Mouse (Mus musculus) midbrain, embryonic 10.5 days (tissue): ENCODE measurements around the gene Abhd17b. TPM values are rescaled to one million over a fixed set of nuclear protein-coding genes. Genes with fewer than 3 reads are reported as not detected.
"Not testable (repeated sequence)": the region's sequence is repeated elsewhere in the genome, so short reads cannot be mapped to it uniquely, and the experiment has no call there.

ENCODE experiments used
- DNase-seq: peaks from one replicate; pipeline ENCODE4 v3.0.0-alpha.2; 2017; ENCODE audit warnings: low spot score
- H3K27ac ChIP-seq: fragments of 300-500 bp; sonication (generic); replicated peaks from 2 replicates; pipeline ENCODE4 v1.5.1; 2016; ENCODE audit warnings: mild to moderate bottlenecking
- H3K27me3 ChIP-seq: fragments of 300-500 bp; sonication (generic); 2 replicates; pipeline ENCODE4 v1.6.1; 2016; ENCODE audit warnings: low read depth, mild to moderate bottlenecking; ENCODE audit not compliant: poor library complexity, severe bottlenecking
- H3K36me3 ChIP-seq: fragments of 300-500 bp; sonication (generic); 2 replicates; pipeline ENCODE4 v1.6.1; 2016; ENCODE audit warnings: mild to moderate bottlenecking, moderate library complexity
- H3K4me1 ChIP-seq: fragments of 300-500 bp; sonication (generic); 2 replicates; pipeline ENCODE4 v1.6.1; 2016
- H3K4me3 ChIP-seq: fragments of 300-500 bp; sonication (generic); 2 replicates; pipeline ENCODE4 v1.5.1; 2016; ENCODE audit warnings: mild to moderate bottlenecking, moderate library complexity
- H3K9me3 ChIP-seq: fragments of 300-500 bp; sonication (generic); replicated peaks from 2 replicates; pipeline ENCODE4 v1.6.1; 2016; ENCODE audit warnings: mild to moderate bottlenecking
- WGBS: fragments of 180-500 bp; shearing (Covaris S2); methylation state at CpG from one replicate; pipeline ENCODE4 v1.1.7; 2016; 5-methylcytosine and 5-hydroxymethylcytosine counted together
- polyA plus RNA-seq: library from polyadenylated mRNA; unstranded; fragments of >200 nt; fragmentation: Nextera tagmentation; extraction: Ambion mirVana; gene quantifications from 2 replicates; pipeline ENCODE4 v1.2.1, GENCODE M21; 2016

Gene Abhd17b
- 36.4 and 38.2 TPM in 2 replicates for polyA plus RNA-seq

- peaks cover 8% of the 10 kb centered on the region for H3K36me3 ChIP-seq
- H3K4me3 ChIP-seq, result peak within 1 kb of the TSS; percentile 94
- under 1% methylated on average over 96 of the region's 105 CpGs for WGBS
- H3K9me3 ChIP-seq, result no peaks in the 10 kb centered on the region
- DNase-seq, result peak; percentile 73
- H3K27me3 ChIP-seq, result no peaks in the 10 kb centered on the region
- H3K4me1 ChIP-seq, result peaks cover 37% of the 10 kb centered on the region
- peak within 1 kb of the TSS; percentile 99 for H3K27ac ChIP-seq
Observed at GRCm38 (mm10) chr19:21653172-21653981, at the start of gene Abhd17b. Gene Abhd17b (plus strand): TSS chr19:21653185.

- H3K9me3 ChIP-seq, result 0 out of 2 replicates have a peak, but pooled peaks cover 3% of the 10 kb centered on the region
- no peak for DNase-seq
- H3K4me1 ChIP-seq, result peaks cover 16% of the 10 kb centered on the region
- H3K36me3 ChIP-seq, result no peaks in the 10 kb centered on the region; the same call in none of the 2 replicates
- H3K27ac ChIP-seq, result no peak overlapping the region
- 75% methylated on average over 3 of the region's 3 CpGs for WGBS
- no peaks in the 10 kb centered on the region for H3K27me3 ChIP-seq
- no peak overlapping the region for H3K4me3 ChIP-seq
Observed at GRCm38 (mm10) chr19:21603836-21604235, 49.1 kb upstream of the Abhd17b start.

GRCm38 (mm10) chr19:21605294-21605693 lies 47.7 kb upstream of the Abhd17b start:
- Histone ChIP-seq H3K4me1 (peaks cover 10% of the 10 kb centered on the region), H3K27ac (no peak overlapping the region), H3K9me3 (0 out of 2 replicates have a peak, but pooled peaks cover 3% of the 10 kb centered on the region), H3K4me3 (no peak overlapping the region), H3K27me3 (no peaks in the 10 kb centered on the region), H3K36me3 (no peaks in the 10 kb centered on the region; the same call in none of the 2 replicates)
- WGBS, result 94% methylated on average over 3 of the region's 3 CpGs
- no peak for DNase-seq

GRCm38 (mm10) chr19:21610240-21610639 lies 42.7 kb upstream of the Abhd17b start:
- Histone ChIP-seq H3K27me3 (no peaks in the 10 kb centered on the region), H3K9me3 (no peaks in the 10 kb centered on the region), H3K36me3 (no peaks in the 10 kb centered on the region), H3K27ac (no peak overlapping the region), H3K4me3 (no peak overlapping the region), H3K4me1 (peaks cover 20% of the 10 kb centered on the region)
- DNase-seq, result no peak
- WGBS, result 83% methylated on average over 6 of the region's 6 CpGs

- no peaks in the 10 kb centered on the region for H3K27me3 ChIP-seq
- 0 out of 2 replicates have a peak overlapping the region, but pooled peaks have one; percentile 42 for H3K27ac ChIP-seq
- WGBS, result 22% methylated on average over 6 of the region's 6 CpGs
- H3K9me3 ChIP-seq, result no peaks in the 10 kb centered on the region
- H3K4me1 ChIP-seq, result peaks cover 20% of the 10 kb centered on the region
- DNase-seq, result no peak
- H3K4me3 ChIP-seq, result 0 out of 2 replicates have a peak overlapping the region, but pooled peaks have one; percentile 1
- H3K36me3 ChIP-seq, result no peaks in the 10 kb centered on the region
Observed at GRCm38 (mm10) chr19:21611297-21611696, 41.7 kb upstream of the Abhd17b start.

- 0 out of 2 replicates have a peak overlapping the region, but pooled peaks have one; percentile 1 for H3K4me3 ChIP-seq
- peak overlapping the region; percentile 42 for H3K27ac ChIP-seq
- H3K36me3 ChIP-seq, result no peaks in the 10 kb centered on the region
- no peaks in the 10 kb centered on the region for H3K27me3 ChIP-seq
- no peaks in the 10 kb centered on the region for H3K9me3 ChIP-seq
- peaks cover 20% of the 10 kb centered on the region for H3K4me1 ChIP-seq
- 72% methylated on average over 9 of the region's 9 CpGs for WGBS
- DNase-seq, result no peak
Observed at GRCm38 (mm10) chr19:21611725-21612575, 41.0 kb upstream of the Abhd17b start.

GRCm38 (mm10) chr19:21615801-21616200 lies 37.2 kb upstream of the Abhd17b start:
- Histone ChIP-seq H3K4me3 (no peak overlapping the region), H3K9me3 (no peaks in the 10 kb centered on the region), H3K27ac (no peak overlapping the region), H3K27me3 (no peaks in the 10 kb centered on the region), H3K36me3 (peaks cover 10% of the 10 kb centered on the region; the same call in 1 of the 2 replicates), H3K4me1 (peaks cover 15% of the 10 kb centered on the region)
- WGBS, result 93% methylated on average over 3 of the region's 3 CpGs
- DNase-seq, result no peak

- WGBS, result 91% methylated on average over 3 of the region's 3 CpGs
- H3K4me1 ChIP-seq, result no peaks in the 10 kb centered on the region
- no peaks in the 10 kb centered on the region for H3K36me3 ChIP-seq
- no peak for DNase-seq
- no peaks in the 10 kb centered on the region for H3K27me3 ChIP-seq
- no peaks in the 10 kb centered on the region for H3K9me3 ChIP-seq
- H3K4me3 ChIP-seq, result no peak overlapping the region
- no peak overlapping the region for H3K27ac ChIP-seq
Observed at GRCm38 (mm10) chr19:21623410-21624147, 29.4 kb upstream of the Abhd17b start.

- Histone ChIP-seq H3K27ac (no peak overlapping the region), H3K9me3 (no peaks in the 10 kb centered on the region), H3K4me1 (peaks cover under 1% of the 10 kb centered on the region; the same call in 1 of the 2 replicates), H3K36me3 (no peaks in the 10 kb centered on the region), H3K4me3 (no peak overlapping the region), H3K27me3 (no peaks in the 10 kb centered on the region)
- 90% methylated on average over 4 of the region's 4 CpGs for WGBS
- no peak for DNase-seq
Observed at GRCm38 (mm10) chr19:21624148-21624535, 28.8 kb upstream of the Abhd17b start.

- DNase-seq, result no peak
- WGBS, result 91% methylated on average over 6 of the region's 6 CpGs
- Histone ChIP-seq H3K4me3 (no peak overlapping the region), H3K36me3 (no peaks in the 10 kb centered on the region), H3K27ac (no peak overlapping the region), H3K9me3 (no peaks in the 10 kb centered on the region), H3K27me3 (no peaks in the 10 kb centered on the region), H3K4me1 (peaks cover 18% of the 10 kb centered on the region)
Observed at GRCm38 (mm10) chr19:21626271-21626988, 26.6 kb upstream of the Abhd17b start.

GRCm38 (mm10) chr19:21628440-21628839 lies 24.5 kb upstream of the Abhd17b start:
- DNase-seq, H3K27ac ChIP-seq, H3K4me3 ChIP-seq, H3K9me3 ChIP-seq, H3K36me3 ChIP-seq, H3K27me3 ChIP-seq: not testable (repeated sequence)
- 56% methylated on average over 11 of the region's 11 CpGs for WGBS
- H3K4me1 ChIP-seq, result peaks cover 19% of the 10 kb centered on the region
